Mouse (Mus musculus) megakaryocyte, embryonic 14.5 days (primary cell): ENCODE data around the gene Mrpl23. TPM values are rescaled to one million over a fixed set of nuclear protein-coding genes. Genes with fewer than 3 reads are reported as not detected.

Experiments used
- H3K27me3 ChIP-seq: replicated peaks from 2 replicates; pipeline ENCODE3; 2012; ENCODE audit warnings: inconsistent platforms
- H3K36me3 ChIP-seq: replicated peaks from 2 replicates; pipeline ENCODE3; 2012; ENCODE audit warnings: low read length, inconsistent platforms, mixed read lengths
- H3K4me1 ChIP-seq: 2 replicates; pipeline ENCODE4 v1.6.1; 2012; ENCODE audit warnings: inconsistent platforms
- H3K4me3 ChIP-seq: replicated peaks from 2 replicates; pipeline ENCODE3; 2012; ENCODE audit warnings: moderate library complexity, mild to moderate bottlenecking, inconsistent platforms
- H3K9me3 ChIP-seq: 2 replicates; pipeline ENCODE4 v1.6.1; 2012; ENCODE audit warnings: inconsistent platforms
- FLI1 ChIP-seq: IDR thresholded peaks from 2 replicates; pipeline ENCODE4 v1.6.1; 2012; ENCODE audit warnings: low read length, inconsistent platforms, mixed read lengths
- GATA1 ChIP-seq: IDR thresholded peaks from 3 replicates; pipeline ENCODE4 v1.6.1; 2012; ENCODE audit warnings: mixed read lengths, low read length, inconsistent platforms, borderline replicate concordance
- polyA plus RNA-seq: library from polyadenylated mRNA; stranded (reverse); fragments of >175 nt; gene quantifications from 2 replicates; pipeline ENCODE4 v1.2.3, GENCODE M21; 2012; ENCODE audit warnings: low replicate concordance; ENCODE audit not compliant: insufficient read depth

Mrpl23 gene
- polyA plus RNA-seq, 1 experiment, result 10.5 TPM

GRCm38 (mm10) chr7:142499010-142499721 is 33.3 kb upstream of the Mrpl23 start:
- H3K9me3 ChIP-seq, result no peaks in the 10 kb centered on the region
- no peaks in the 10 kb centered on the region for H3K36me3 ChIP-seq
- H3K4me1 ChIP-seq, result 0 out of 2 replicates have a peak, but pooled peaks cover 2% of the 10 kb centered on the region
- TF ChIP-seq FLI1 (no peak), GATA1 (no peak)
- H3K27me3 ChIP-seq, result peaks cover 79% of the 10 kb centered on the region
- no peak overlapping the region for H3K4me3 ChIP-seq

GRCm38 (mm10) chr7:142500032-142500431 is 32.5 kb upstream of the Mrpl23 start:
- H3K27me3 ChIP-seq, result peaks cover 82% of the 10 kb centered on the region
- TF ChIP-seq GATA1 (no peak), FLI1 (no peak)
- H3K36me3 ChIP-seq, result no peaks in the 10 kb centered on the region
- H3K4me3 ChIP-seq, result no peak overlapping the region
- 0 out of 2 replicates have a peak, but pooled peaks cover 2% of the 10 kb centered on the region for H3K4me1 ChIP-seq
- H3K9me3 ChIP-seq, result no peaks in the 10 kb centered on the region

- H3K27me3 ChIP-seq, result peaks cover 83% of the 10 kb centered on the region
- TF ChIP-seq GATA1 (no peak), FLI1 (no peak)
- H3K4me3 ChIP-seq, result no peak overlapping the region
- 0 out of 2 replicates have a peak, but pooled peaks cover 2% of the 10 kb centered on the region for H3K4me1 ChIP-seq
- no peaks in the 10 kb centered on the region for H3K9me3 ChIP-seq
- H3K36me3 ChIP-seq, result no peaks in the 10 kb centered on the region
These were observed 29.3 kb upstream of the Mrpl23 start for GRCm38 (mm10) chr7:142503206-142503605.

GRCm38 (mm10) chr7:142505942-142506341 is 26.5 kb upstream of the Mrpl23 start:
- H3K36me3 ChIP-seq, result no peaks in the 10 kb centered on the region
- no peak for TF ChIP-seq GATA1
- no peak for TF ChIP-seq FLI1
- H3K4me1 ChIP-seq, result no peaks in the 10 kb centered on the region
- no peak overlapping the region for H3K4me3 ChIP-seq
- no peaks in the 10 kb centered on the region for H3K9me3 ChIP-seq
- peaks cover 84% of the 10 kb centered on the region for H3K27me3 ChIP-seq

- Histone ChIP-seq H3K36me3 (no peaks in the 10 kb centered on the region), H3K9me3 (no peaks in the 10 kb centered on the region), H3K4me3 (no peak overlapping the region), H3K27me3 (peaks cover 83% of the 10 kb centered on the region), H3K4me1 (no peaks in the 10 kb centered on the region)
- no peak for TF ChIP-seq GATA1
These were observed 26.0 kb upstream of the Mrpl23 start for GRCm38 (mm10) chr7:142506501-142506900.

- Histone ChIP-seq H3K27me3 (peaks cover 81% of the 10 kb centered on the region), H3K4me3 (no peak overlapping the region), H3K9me3 (no peaks in the 10 kb centered on the region), H3K36me3 (no peaks in the 10 kb centered on the region), H3K4me1 (no peaks in the 10 kb centered on the region)
- TF ChIP-seq FLI1 (no peak), GATA1 (no peak)
These were observed 25.0 kb upstream of the Mrpl23 start for GRCm38 (mm10) chr7:142507453-142507852.

- peaks cover 84% of the 10 kb centered on the region for H3K27me3 ChIP-seq
- no peaks in the 10 kb centered on the region for H3K4me1 ChIP-seq
- H3K36me3 ChIP-seq, result no peaks in the 10 kb centered on the region
- H3K9me3 ChIP-seq, result no peaks in the 10 kb centered on the region
- no peak overlapping the region for H3K4me3 ChIP-seq
- no peak for TF ChIP-seq GATA1
- no peak for TF ChIP-seq FLI1
These were observed 23.0 kb upstream of the Mrpl23 start for GRCm38 (mm10) chr7:142509518-142509917.

GRCm38 (mm10) chr7:142510021-142510777 is 22.3 kb upstream of the Mrpl23 start:
- no peak overlapping the region for H3K4me3 ChIP-seq
- H3K9me3 ChIP-seq, result no peaks in the 10 kb centered on the region
- no peaks in the 10 kb centered on the region for H3K4me1 ChIP-seq
- no peaks in the 10 kb centered on the region for H3K36me3 ChIP-seq
- no peak for TF ChIP-seq FLI1
- TF ChIP-seq GATA1, result no peak
- H3K27me3 ChIP-seq, result peaks cover 81% of the 10 kb centered on the region

- peaks cover 67% of the 10 kb centered on the region for H3K27me3 ChIP-seq
- no peak overlapping the region for H3K4me3 ChIP-seq
- no peaks in the 10 kb centered on the region for H3K4me1 ChIP-seq
- H3K9me3 ChIP-seq, result no peaks in the 10 kb centered on the region
- no peak for TF ChIP-seq FLI1
- TF ChIP-seq GATA1, result no peak
- no peaks in the 10 kb centered on the region for H3K36me3 ChIP-seq
These were observed 18.4 kb upstream of the Mrpl23 start for GRCm38 (mm10) chr7:142514048-142514447.

GRCm38 (mm10) chr7:142516221-142516978 is 16.1 kb upstream of the Mrpl23 start:
- Histone ChIP-seq H3K4me3 (no peak overlapping the region), H3K9me3 (no peaks in the 10 kb centered on the region), H3K36me3 (no peaks in the 10 kb centered on the region), H3K27me3 (peaks cover 63% of the 10 kb centered on the region), H3K4me1 (no peaks in the 10 kb centered on the region)
- TF ChIP-seq GATA1, result no peak
- TF ChIP-seq FLI1, result no peak
